Mouse (Mus musculus): ENCODE results near the gene Dsn1. TPM values are rescaled to one million over a fixed set of nuclear protein-coding genes. Genes with fewer than 3 reads are reported as not detected.

Dsn1 gene
- polyA plus RNA-seq, 1 experiment from 2014 or later, result 25.8 TPM

- Histone ChIP-seq H3K4me1 (ENCODE audit: control insufficient read depth, insufficient read depth, low read length) (no peaks in the 10 kb centered on the region), H3K9ac (ENCODE audit: low read depth, low read length) (no peak overlapping the region), H3K9me3 (ENCODE audit: control insufficient read depth, low read length) (no peaks in the 10 kb centered on the region), H3K27me3 (replicated peaks; ENCODE audit: control insufficient read depth, insufficient read depth, low read length) (no peaks in the 10 kb centered on the region), H3K36me3 (ENCODE audit: control insufficient read depth, insufficient read depth, low read length) (peaks cover 4% of the 10 kb centered on the region; the same call in 1 of the 2 replicates), H3K4me2 (ENCODE audit: low read depth, low read length) (no peak overlapping the region), H3K4me3 (ENCODE audit: low read depth, low read length) (no peak overlapping the region), H3K27ac (replicated peaks; ENCODE audit: low read depth, low read length) (no peak overlapping the region)
- ATAC-seq (ENCODE audit: low read depth) (no peak), DNase-seq (ENCODE audit: low spot score) (no peak)
- WGBS, result 69% methylated on average over 7 of the region's 7 CpGs
Measured at GRCm38 (mm10) chr2:156956306-156956705, 50.6 kb downstream of the Dsn1 start.

GRCm38 (mm10) chr2:156954463-156954862 is 52.5 kb downstream of the Dsn1 start:
- no peaks in the 10 kb centered on the region for H3K27me3 ChIP-seq (replicated peaks; ENCODE audit: control insufficient read depth, insufficient read depth, low read length)
- H3K4me1 ChIP-seq (ENCODE audit: control insufficient read depth, insufficient read depth, low read length), result no peaks in the 10 kb centered on the region
- no peak overlapping the region for H3K4me2 ChIP-seq (ENCODE audit: low read depth, low read length)
- no peak overlapping the region for H3K27ac ChIP-seq (replicated peaks; ENCODE audit: low read depth, low read length)
- no peak overlapping the region for H3K9ac ChIP-seq (ENCODE audit: low read depth, low read length)
- 88% methylated on average over 5 of the region's 5 CpGs for WGBS
- peaks cover 4% of the 10 kb centered on the region; the same call in 1 of the 2 replicates for H3K36me3 ChIP-seq (ENCODE audit: control insufficient read depth, insufficient read depth, low read length)
- DNase-seq (ENCODE audit: low spot score) (no peak), ATAC-seq (ENCODE audit: low read depth) (no peak)
- no peak overlapping the region for H3K4me3 ChIP-seq (ENCODE audit: low read depth, low read length)
- H3K9me3 ChIP-seq (ENCODE audit: control insufficient read depth, low read length), result no peaks in the 10 kb centered on the region

- no peaks in the 10 kb centered on the region for H3K9me3 ChIP-seq (ENCODE audit: control insufficient read depth, low read length)
- no peak overlapping the region for H3K4me3 ChIP-seq (ENCODE audit: low read depth, low read length)
- peaks cover 22% of the 10 kb centered on the region; the same call in 1 of the 2 replicates for H3K36me3 ChIP-seq (ENCODE audit: control insufficient read depth, insufficient read depth, low read length)
- H3K4me2 ChIP-seq (ENCODE audit: low read depth, low read length), result no peak overlapping the region
- no peak for ATAC-seq (ENCODE audit: low read depth)
- H3K27me3 ChIP-seq (replicated peaks; ENCODE audit: control insufficient read depth, insufficient read depth, low read length), result no peaks in the 10 kb centered on the region
- H3K9ac ChIP-seq (ENCODE audit: low read depth, low read length), result no peak overlapping the region
- H3K4me1 ChIP-seq (ENCODE audit: control insufficient read depth, insufficient read depth, low read length), result no peaks in the 10 kb centered on the region
- WGBS, result 88% methylated on average over 10 of the region's 10 CpGs
- DNase-seq (ENCODE audit: low spot score), result peak; percentile 14
- no peak overlapping the region for H3K27ac ChIP-seq (replicated peaks; ENCODE audit: low read depth, low read length)
Measured at GRCm38 (mm10) chr2:156951301-156952094, 55.5 kb downstream of the Dsn1 start.

GRCm38 (mm10) chr2:156950816-156951215 is 56.1 kb downstream of the Dsn1 start:
- Histone ChIP-seq H3K36me3 (ENCODE audit: control insufficient read depth, insufficient read depth, low read length) (peaks cover 26% of the 10 kb centered on the region; the same call in 1 of the 2 replicates), H3K4me3 (ENCODE audit: low read depth, low read length) (no peak overlapping the region), H3K9me3 (ENCODE audit: control insufficient read depth, low read length) (no peaks in the 10 kb centered on the region), H3K4me2 (ENCODE audit: low read depth, low read length) (no peak overlapping the region), H3K27me3 (replicated peaks; ENCODE audit: control insufficient read depth, insufficient read depth, low read length) (no peaks in the 10 kb centered on the region), H3K4me1 (ENCODE audit: control insufficient read depth, insufficient read depth, low read length) (no peaks in the 10 kb centered on the region), H3K27ac (replicated peaks; ENCODE audit: low read depth, low read length) (no peak overlapping the region), H3K9ac (ENCODE audit: low read depth, low read length) (no peak overlapping the region)
- no peak for DNase-seq (ENCODE audit: low spot score)
- 92% methylated on average over 3 of the region's 3 CpGs for WGBS
- no peak for ATAC-seq (ENCODE audit: low read depth)

Other genes starting within 250 kb of the Dsn1 start
- gene Myl9, start 231.7 kb downstream of the Dsn1 start, polyA plus RNA-seq (2014; fragmentation: Nextera tagmentation; extraction: Ambion mirVana), result 285 and 310 TPM in 2 replicates
- 44.3 and 56.5 TPM in 2 replicates for gene Tgif2, start 167.1 kb downstream of the Dsn1 start, polyA plus RNA-seq (2014; fragmentation: Nextera tagmentation; extraction: Ambion mirVana)
- 3.2 and 3.6 TPM in 2 replicates for gene 4930518I15Rik, start 149.2 kb downstream of the Dsn1 start, polyA plus RNA-seq (2014; fragmentation: Nextera tagmentation; extraction: Ambion mirVana)
- gene Rab5if, start 144.0 kb downstream of the Dsn1 start, polyA plus RNA-seq (2014; fragmentation: Nextera tagmentation; extraction: Ambion mirVana), result 172 and 181 TPM in 2 replicates
- 0.29 and 0.45 TPM in 2 replicates for gene Sla2, start 120.0 kb downstream of the Dsn1 start, polyA plus RNA-seq (2014; fragmentation: Nextera tagmentation; extraction: Ambion mirVana)
- gene Ndrg3, start 15.1 kb downstream of the Dsn1 start, polyA plus RNA-seq (2014; fragmentation: Nextera tagmentation; extraction: Ambion mirVana), result 43.3 and 49.6 TPM in 2 replicates
- 5.2 and 6.3 TPM in 2 replicates for gene Soga1, start 72.1 kb upstream of the Dsn1 start, polyA plus RNA-seq (2014; fragmentation: Nextera tagmentation; extraction: Ambion mirVana)
- gene Tldc2, start 79.9 kb upstream of the Dsn1 start, polyA plus RNA-seq (2014; fragmentation: Nextera tagmentation; extraction: Ambion mirVana), result not detected in 2 replicates
- gene Samhd1, start 128.1 kb upstream of the Dsn1 start, polyA plus RNA-seq (2014; fragmentation: Nextera tagmentation; extraction: Ambion mirVana), result 23.6 and 24.0 TPM in 2 replicates
- gene Rbl1, start 197.4 kb upstream of the Dsn1 start, polyA plus RNA-seq (2014; fragmentation: Nextera tagmentation; extraction: Ambion mirVana), result 16.1 and 17.7 TPM in 2 replicates